Mouse (Mus musculus) forebrain, embryonic 14.5 days (tissue): ENCODE measurements around the gene Nf1. TPM values are rescaled to one million over a fixed set of nuclear protein-coding genes. Genes with fewer than 3 reads are reported as not detected.

Source experiments
- ATAC-seq: fragments of 200-750 bp; cut with Nextera tagmentation; 2 replicates; pipeline ENCODE4 v1.8.0; 2017; ENCODE audit warnings: mild to moderate bottlenecking, moderate library complexity
- DNase-seq: peaks from one replicate; pipeline ENCODE4 v3.0.0-alpha.2; 2015; ENCODE audit warnings: low spot score
- H3K27ac ChIP-seq: fragments of 300-500 bp; sonication (generic); 2 replicates; pipeline ENCODE4 v1.5.1; 2014; ENCODE audit warnings: low read depth, mild to moderate bottlenecking, control low read depth, low read length, moderate library complexity
- H3K27me3 ChIP-seq: fragments of 300-500 bp; sonication (generic); replicated peaks from 2 replicates; pipeline ENCODE4 v1.6.1; 2014; ENCODE audit warnings: low read length, control low read depth, mixed read lengths; ENCODE audit not compliant: control insufficient read depth, insufficient read depth
- H3K36me3 ChIP-seq: fragments of 300-500 bp; sonication (generic); 2 replicates; pipeline ENCODE4 v1.6.1; 2014; ENCODE audit warnings: low read length, control low read depth; ENCODE audit not compliant: control insufficient read depth, insufficient read depth
- H3K4me1 ChIP-seq: fragments of 300-500 bp; sonication (generic); 2 replicates; pipeline ENCODE4 v1.6.1; 2014; ENCODE audit warnings: antibody characterized with exemption, low read length, control low read depth; ENCODE audit not compliant: control insufficient read depth, insufficient read depth
- H3K4me2 ChIP-seq: fragments of 300-500 bp; sonication (generic); 2 replicates; pipeline ENCODE4 v1.6.1; 2014; ENCODE audit warnings: mild to moderate bottlenecking, control low read depth, low read length
- H3K4me3 ChIP-seq: fragments of 300-500 bp; sonication (generic); 2 replicates; pipeline ENCODE4 v1.5.1; 2014; ENCODE audit warnings: low read depth, low read length, control low read depth
- H3K9ac ChIP-seq: fragments of 300-500 bp; sonication (generic); 2 replicates; pipeline ENCODE4 v1.6.1; 2014; ENCODE audit warnings: mild to moderate bottlenecking, low read length, control low read depth, moderate library complexity
- H3K9me3 ChIP-seq: fragments of 300-500 bp; sonication (generic); replicated peaks from 2 replicates; pipeline ENCODE4 v1.6.1; 2016; ENCODE audit warnings: low read length, control low read depth, mixed read lengths; ENCODE audit not compliant: control insufficient read depth
- WGBS: fragments of 180-500 bp; shearing (Covaris S2); extraction: QIAGEN DNeasy Blood & Tissue Kit; methylation state at CpG from one replicate; pipeline ENCODE4 v1.1.7; 2014; 5-methylcytosine and 5-hydroxymethylcytosine counted together
- polyA plus RNA-seq: library from polyadenylated mRNA; unstranded; fragments of >200 nt; fragmentation: Nextera tagmentation; extraction: Ambion mirVana; gene quantifications from 2 replicates; pipeline ENCODE4 v1.2.1, GENCODE M21; 2014

The Nf1 gene
- polyA plus RNA-seq, 1 experiment from 2014 or later = 9.8 TPM

GRCm38 (mm10) chr11:79523560-79524309 is 184.2 kb downstream of the Nf1 start, which contains the start of gene Evi2b:
Gene Evi2b (minus strand): TSS chr11:79523762.
- Histone ChIP-seq H3K4me2 (no peak within 1 kb of the TSS), H3K27ac (no peak within 1 kb of the TSS), H3K4me1 (no peaks in the 10 kb centered on the region), H3K9me3 (no peaks in the 10 kb centered on the region), H3K4me3 (no peak within 1 kb of the TSS), H3K9ac (no peak within 1 kb of the TSS), H3K27me3 (no peaks in the 10 kb centered on the region), H3K36me3 (0 out of 2 replicates have a peak, but pooled peaks cover 9% of the 10 kb centered on the region)
- no peak for ATAC-seq
- WGBS = 92% methylated on average over 10 of the region's 10 CpGs
- DNase-seq = no peak

GRCm38 (mm10) chr11:79524310-79524575 is 184.8 kb downstream of the Nf1 start:
- no peaks in the 10 kb centered on the region for H3K27me3 ChIP-seq
- DNase-seq (no peak), ATAC-seq (no peak)
- H3K36me3 ChIP-seq = 0 out of 2 replicates have a peak, but pooled peaks cover 9% of the 10 kb centered on the region
- H3K27ac ChIP-seq = no peak overlapping the region
- no peaks in the 10 kb centered on the region for H3K4me1 ChIP-seq
- no peak overlapping the region for H3K4me3 ChIP-seq
- no peaks in the 10 kb centered on the region for H3K9me3 ChIP-seq
- WGBS = 96% methylated on average over 1 of the region's 1 CpGs
- no peak overlapping the region for H3K4me2 ChIP-seq
- no peak overlapping the region for H3K9ac ChIP-seq

GRCm38 (mm10) chr11:79526549-79526948 is 187.1 kb downstream of the Nf1 start:
- no peak overlapping the region for H3K27ac ChIP-seq
- H3K36me3 ChIP-seq = peaks cover 11% of the 10 kb centered on the region; the same call in 1 of the 2 replicates
- WGBS = 95% methylated on average over 3 of the region's 3 CpGs
- H3K4me2 ChIP-seq = no peak overlapping the region
- ATAC-seq (no peak), DNase-seq (no peak)
- no peak overlapping the region for H3K9ac ChIP-seq
- no peaks in the 10 kb centered on the region for H3K27me3 ChIP-seq
- no peaks in the 10 kb centered on the region for H3K4me1 ChIP-seq
- H3K4me3 ChIP-seq = no peak overlapping the region
- no peaks in the 10 kb centered on the region for H3K9me3 ChIP-seq

GRCm38 (mm10) chr11:79527015-79527738 is 187.7 kb downstream of the Nf1 start:
- WGBS = 87% methylated on average over 15 of the region's 15 CpGs
- no peak for ATAC-seq

GRCm38 (mm10) chr11:79527739-79528384 is 188.4 kb downstream of the Nf1 start:
- no peak for DNase-seq
- Histone ChIP-seq H3K36me3 (peaks cover 11% of the 10 kb centered on the region; the same call in 1 of the 2 replicates), H3K4me2 (no peak overlapping the region), H3K9me3 (no peaks in the 10 kb centered on the region), H3K9ac (no peak overlapping the region), H3K27ac (no peak overlapping the region), H3K4me1 (no peaks in the 10 kb centered on the region), H3K27me3 (no peaks in the 10 kb centered on the region), H3K4me3 (no peak overlapping the region)
- 93% methylated on average over 5 of the region's 5 CpGs for WGBS
- no peak for ATAC-seq

More at GRCm38 (mm10) chr11:79527015-79527738, 187.7 kb downstream of the Nf1 start:
- Histone ChIP-seq H3K36me3 (peaks cover 11% of the 10 kb centered on the region; the same call in 1 of the 2 replicates), H3K4me2 (no peak overlapping the region), H3K27ac (no peak overlapping the region), H3K9me3 (no peaks in the 10 kb centered on the region), H3K9ac (no peak overlapping the region), H3K27me3 (no peaks in the 10 kb centered on the region), H3K4me1 (no peaks in the 10 kb centered on the region), H3K4me3 (no peak overlapping the region)
- DNase-seq = no peak

GRCm38 (mm10) chr11:79528601-79529000 is 189.1 kb downstream of the Nf1 start:
- WGBS = 92% methylated on average over 3 of the region's 3 CpGs
- Histone ChIP-seq H3K4me3 (no peak overlapping the region), H3K4me2 (no peak overlapping the region), H3K9ac (no peak overlapping the region), H3K27me3 (no peaks in the 10 kb centered on the region), H3K9me3 (no peaks in the 10 kb centered on the region), H3K27ac (no peak overlapping the region), H3K36me3 (peaks cover 11% of the 10 kb centered on the region; the same call in 1 of the 2 replicates), H3K4me1 (no peaks in the 10 kb centered on the region)
- no peak for ATAC-seq
- DNase-seq = no peak

GRCm38 (mm10) chr11:79529226-79529625 is 189.7 kb downstream of the Nf1 start:
- ATAC-seq (no peak), DNase-seq (no peak)
- Histone ChIP-seq H3K4me2 (no peak overlapping the region), H3K27me3 (no peaks in the 10 kb centered on the region), H3K9ac (no peak overlapping the region), H3K4me1 (no peaks in the 10 kb centered on the region), H3K9me3 (no peaks in the 10 kb centered on the region), H3K36me3 (peaks cover 11% of the 10 kb centered on the region; the same call in 1 of the 2 replicates), H3K4me3 (no peak overlapping the region), H3K27ac (no peak overlapping the region)
- WGBS = 97% methylated on average over 6 of the region's 6 CpGs

GRCm38 (mm10) chr11:79529736-79530135 is 190.2 kb downstream of the Nf1 start:
- DNase-seq (no peak), ATAC-seq (no peak)
- Histone ChIP-seq H3K4me2 (no peak overlapping the region), H3K27me3 (no peaks in the 10 kb centered on the region), H3K36me3 (peaks cover 11% of the 10 kb centered on the region; the same call in 1 of the 2 replicates), H3K4me1 (no peaks in the 10 kb centered on the region), H3K9me3 (no peaks in the 10 kb centered on the region), H3K4me3 (no peak overlapping the region), H3K27ac (no peak overlapping the region), H3K9ac (no peak overlapping the region)
- 80% methylated on average over 2 of the region's 2 CpGs for WGBS
